Mouse (Mus musculus) erythroblast, adult 5-6 weeks (primary cell): ENCODE results near the gene Ltb4r1. TPM values are rescaled to one million over a fixed set of nuclear protein-coding genes. Genes with fewer than 3 reads are reported as not detected.

ENCODE experiments used
- ATAC-seq: replicated peaks from 2 replicates; pipeline ENCODE4 v1.8.0; 2016; ENCODE audit warnings: moderate number of reproducible peaks, mild to moderate bottlenecking, moderate TSS enrichment, inconsistent platforms; ENCODE audit not compliant: poor library complexity, low FRiP score, severe bottlenecking
- total RNA-seq, 2 experiments: library from RNA; stranded (forward) in 1 of 2; stranded (reverse) in 1 of 2; fragments of 150-400 nt in 1 of 2; fragments of 200-764, 138-1000 nt in 1 of 2; gene quantifications; 2 replicates each; pipeline versions ENCODE4 v1.2.3 to v1.2.4; 2015 to 2017; ENCODE audit warnings: low replicate concordance in 2 of 2

Gene Ltb4r1
- total RNA-seq, 2 experiments from 2014 or later, result 6.3 to 21.8 TPM

- ATAC-seq, result no peak
Observed at GRCm38 (mm10) chr14:55782361-55782960, 16.7 kb downstream of the Ltb4r1 start.

GRCm38 (mm10) chr14:55783171-55783957 lies 17.6 kb downstream of the Ltb4r1 start:
- ATAC-seq, result no peak

GRCm38 (mm10) chr14:55783958-55784235 lies 18.1 kb downstream of the Ltb4r1 start, which contains the start of gene Adcy4:
Adcy4 (minus strand) TSS chr14:55784095.
- ATAC-seq, result no peak

- no peak for ATAC-seq
Observed at GRCm38 (mm10) chr14:55785195-55785594, 19.4 kb downstream of the Ltb4r1 start.

- ATAC-seq, result no peak
Observed at GRCm38 (mm10) chr14:55787731-55788130, 22.0 kb downstream of the Ltb4r1 start.

GRCm38 (mm10) chr14:55788256-55789050 lies 22.7 kb downstream of the Ltb4r1 start, which contains the start of gene Ripk3:
Ripk3 (minus strand) TSS chr14:55788865.
- ATAC-seq, result no peak; the same call in 1 of the 2 replicates

- no peak for ATAC-seq
Observed at GRCm38 (mm10) chr14:55793461-55793860, 27.7 kb downstream of the Ltb4r1 start.

GRCm38 (mm10) chr14:55793946-55794345 lies 28.2 kb downstream of the Ltb4r1 start:
- no peak for ATAC-seq

- ATAC-seq, result no peak
Observed at GRCm38 (mm10) chr14:55795380-55796163, 29.8 kb downstream of the Ltb4r1 start.

GRCm38 (mm10) chr14:55814885-55815284 lies 49.1 kb downstream of the Ltb4r1 start:
- no peak for ATAC-seq

- ATAC-seq, result no peak
Observed at GRCm38 (mm10) chr14:55815310-55815751, 49.6 kb downstream of the Ltb4r1 start.

Other genes with a start within 250 kb of the Ltb4r1 start
Only the 30 nearest of the 34 such genes appear.
- not detected in 2 replicates for gene Fitm1, start 190.3 kb upstream of the Ltb4r1 start, total RNA-seq (2015; ENCODE audit: low replicate concordance)
- not detected in 2 replicates for gene Fitm1, start 190.3 kb upstream of the Ltb4r1 start, total RNA-seq (2017; ENCODE audit: low replicate concordance)
- gene Psme1, start 187.8 kb upstream of the Ltb4r1 start, total RNA-seq (2015; ENCODE audit: low replicate concordance), result 271 and 301 TPM in 2 replicates
- gene Psme1, start 187.8 kb upstream of the Ltb4r1 start, total RNA-seq (2017; ENCODE audit: low replicate concordance), result 107 and 147 TPM in 2 replicates
- 10.9 TPM in 1 of 2 replicates, not detected in the other for gene Emc9, start 180.7 kb upstream of the Ltb4r1 start, total RNA-seq (2015; ENCODE audit: low replicate concordance)
- 2.6 and 3.6 TPM in 2 replicates for gene Emc9, start 180.7 kb upstream of the Ltb4r1 start, total RNA-seq (2017; ENCODE audit: low replicate concordance)
- 74.0 and 102 TPM in 2 replicates for gene Psme2, start 174.8 kb upstream of the Ltb4r1 start, total RNA-seq (2015; ENCODE audit: low replicate concordance)
- gene Psme2, start 174.8 kb upstream of the Ltb4r1 start, total RNA-seq (2017; ENCODE audit: low replicate concordance), result 83.1 and 86.1 TPM in 2 replicates
- gene Rnf31, start 174.3 kb upstream of the Ltb4r1 start, total RNA-seq (2015; ENCODE audit: low replicate concordance), result 6.5 and 9.4 TPM in 2 replicates
- 7.1 and 8.9 TPM in 2 replicates for gene Rnf31, start 174.3 kb upstream of the Ltb4r1 start, total RNA-seq (2017; ENCODE audit: low replicate concordance)
- 65.1 and 69.8 TPM in 2 replicates for gene Irf9, start 162.4 kb upstream of the Ltb4r1 start, total RNA-seq (2015; ENCODE audit: low replicate concordance)
- gene Irf9, start 162.4 kb upstream of the Ltb4r1 start, total RNA-seq (2017; ENCODE audit: low replicate concordance), result 104 and 106 TPM in 2 replicates
- 1.7 TPM in 1 of 2 replicates, not detected in the other for gene Rec8, start 147.9 kb upstream of the Ltb4r1 start, total RNA-seq (2015; ENCODE audit: low replicate concordance)
- 0.84 and 2.2 TPM in 2 replicates for gene Rec8, start 147.9 kb upstream of the Ltb4r1 start, total RNA-seq (2017; ENCODE audit: low replicate concordance)
- 3.7 and 29.7 TPM in 2 replicates for gene Ipo4, start 130.0 kb upstream of the Ltb4r1 start, total RNA-seq (2015; ENCODE audit: low replicate concordance)
- gene Ipo4, start 130.0 kb upstream of the Ltb4r1 start, total RNA-seq (2017; ENCODE audit: low replicate concordance), result 7.0 and 13.8 TPM in 2 replicates
- 0.96 and 5.4 TPM in 2 replicates for gene Gm49378, start 128.1 kb upstream of the Ltb4r1 start, total RNA-seq (2015; ENCODE audit: low replicate concordance)
- 5.4 TPM in 1 of 2 replicates, not detected in the other for gene Gm49378, start 128.1 kb upstream of the Ltb4r1 start, total RNA-seq (2017; ENCODE audit: low replicate concordance)
- gene Tm9sf1, start 122.2 kb upstream of the Ltb4r1 start, total RNA-seq (2015; ENCODE audit: low replicate concordance), result 9.6 and 14.2 TPM in 2 replicates
- 12.0 and 20.5 TPM in 2 replicates for gene Tm9sf1, start 122.2 kb upstream of the Ltb4r1 start, total RNA-seq (2017; ENCODE audit: low replicate concordance)
- 0.84 TPM in 1 of 2 replicates, not detected in the other for gene Tssk4, start 115.8 kb upstream of the Ltb4r1 start, total RNA-seq (2015; ENCODE audit: low replicate concordance)
- gene Tssk4, start 115.8 kb upstream of the Ltb4r1 start, total RNA-seq (2017; ENCODE audit: low replicate concordance), result 0.28 and 0.68 TPM in 2 replicates
- 4.6 and 10.4 TPM in 2 replicates for gene Mdp1, start 105.5 kb upstream of the Ltb4r1 start, total RNA-seq (2015; ENCODE audit: low replicate concordance)
- gene Mdp1, start 105.5 kb upstream of the Ltb4r1 start, total RNA-seq (2017; ENCODE audit: low replicate concordance), result 7.1 and 8.4 TPM in 2 replicates
- gene Gmpr2, start 94.0 kb upstream of the Ltb4r1 start, total RNA-seq (2015; ENCODE audit: low replicate concordance), result 1.5 and 2.7 TPM in 2 replicates
- gene Gmpr2, start 94.0 kb upstream of the Ltb4r1 start, total RNA-seq (2017; ENCODE audit: low replicate concordance), result 6.9 and 8.5 TPM in 2 replicates
- gene Nedd8, start 93.8 kb upstream of the Ltb4r1 start, total RNA-seq (2015; ENCODE audit: low replicate concordance), result 89.5 and 91.3 TPM in 2 replicates
- gene Nedd8, start 93.8 kb upstream of the Ltb4r1 start, total RNA-seq (2017; ENCODE audit: low replicate concordance), result 66.5 and 67.1 TPM in 2 replicates
- 7.7 and 10.2 TPM in 2 replicates for gene Tinf2, start 84.1 kb upstream of the Ltb4r1 start, total RNA-seq (2015; ENCODE audit: low replicate concordance)
- 12.9 and 13.1 TPM in 2 replicates for gene Tinf2, start 84.1 kb upstream of the Ltb4r1 start, total RNA-seq (2017; ENCODE audit: low replicate concordance)
- 0.96 TPM in 1 of 2 replicates, not detected in the other for gene Tgm1, start 52.0 kb upstream of the Ltb4r1 start, total RNA-seq (2015; ENCODE audit: low replicate concordance)
- 0.14 and 0.85 TPM in 2 replicates for gene Tgm1, start 52.0 kb upstream of the Ltb4r1 start, total RNA-seq (2017; ENCODE audit: low replicate concordance)
- gene Rabggta, start 43.7 kb upstream of the Ltb4r1 start, total RNA-seq (2015; ENCODE audit: low replicate concordance), result 2.3 and 5.4 TPM in 2 replicates
- 2.1 and 2.2 TPM in 2 replicates for gene Rabggta, start 43.7 kb upstream of the Ltb4r1 start, total RNA-seq (2017; ENCODE audit: low replicate concordance)
- gene Dhrs1, start 20.3 kb upstream of the Ltb4r1 start, total RNA-seq (2015; ENCODE audit: low replicate concordance), result 22.4 and 27.1 TPM in 2 replicates
- 3.9 and 14.9 TPM in 2 replicates for gene Dhrs1, start 20.3 kb upstream of the Ltb4r1 start, total RNA-seq (2017; ENCODE audit: low replicate concordance)
- gene Nop9, start 20.3 kb upstream of the Ltb4r1 start, total RNA-seq (2015; ENCODE audit: low replicate concordance), result 6.5 and 11.3 TPM in 2 replicates
- gene Nop9, start 20.3 kb upstream of the Ltb4r1 start, total RNA-seq (2017; ENCODE audit: low replicate concordance), result 3.7 and 3.9 TPM in 2 replicates
- gene Cideb, start 7.5 kb upstream of the Ltb4r1 start, total RNA-seq (2015; ENCODE audit: low replicate concordance), result 2.1 TPM in 1 of 2 replicates, not detected in the other
- gene Cideb, start 7.5 kb upstream of the Ltb4r1 start, total RNA-seq (2017; ENCODE audit: low replicate concordance), result 0.94 TPM in 1 of 2 replicates, not detected in the other
- gene Ltb4r2, start 4.5 kb upstream of the Ltb4r1 start, total RNA-seq (2015; ENCODE audit: low replicate concordance), result not detected in 2 replicates
- 0.14 TPM in 1 of 2 replicates, not detected in the other for gene Ltb4r2, start 4.5 kb upstream of the Ltb4r1 start, total RNA-seq (2017; ENCODE audit: low replicate concordance)
- not detected in 2 replicates for gene Adcy4, start 18.1 kb downstream of the Ltb4r1 start, total RNA-seq (2015; ENCODE audit: low replicate concordance)
- not detected in 2 replicates for gene Adcy4, start 18.1 kb downstream of the Ltb4r1 start, total RNA-seq (2017; ENCODE audit: low replicate concordance)
- gene Ripk3, start 22.9 kb downstream of the Ltb4r1 start, total RNA-seq (2015; ENCODE audit: low replicate concordance), result 17.1 and 22.6 TPM in 2 replicates
- 6.7 and 7.2 TPM in 2 replicates for gene Ripk3, start 22.9 kb downstream of the Ltb4r1 start, total RNA-seq (2017; ENCODE audit: low replicate concordance)
- gene Nfatc4, start 57.2 kb downstream of the Ltb4r1 start, total RNA-seq (2015; ENCODE audit: low replicate concordance), result not detected in 2 replicates
- not detected in 2 replicates for gene Nfatc4, start 57.2 kb downstream of the Ltb4r1 start, total RNA-seq (2017; ENCODE audit: low replicate concordance)
- gene Nynrin, start 88.0 kb downstream of the Ltb4r1 start, total RNA-seq (2015; ENCODE audit: low replicate concordance), result 0.38 and 0.84 TPM in 2 replicates
- 0.42 and 0.77 TPM in 2 replicates for gene Nynrin, start 88.0 kb downstream of the Ltb4r1 start, total RNA-seq (2017; ENCODE audit: low replicate concordance)
- gene Cbln3, start 118.4 kb downstream of the Ltb4r1 start, total RNA-seq (2015; ENCODE audit: low replicate concordance), result not detected in 2 replicates
- 0.14 TPM in 1 of 2 replicates, not detected in the other for gene Cbln3, start 118.4 kb downstream of the Ltb4r1 start, total RNA-seq (2017; ENCODE audit: low replicate concordance)
- 30.7 and 36.4 TPM in 2 replicates for gene Khnyn, start 119.0 kb downstream of the Ltb4r1 start, total RNA-seq (2015; ENCODE audit: low replicate concordance)
- 122 and 126 TPM in 2 replicates for gene Khnyn, start 119.0 kb downstream of the Ltb4r1 start, total RNA-seq (2017; ENCODE audit: low replicate concordance)
- 1.3 TPM in 2 replicates for gene Sdr39u1, start 134.3 kb downstream of the Ltb4r1 start, total RNA-seq (2015; ENCODE audit: low replicate concordance)
- gene Sdr39u1, start 134.3 kb downstream of the Ltb4r1 start, total RNA-seq (2017; ENCODE audit: low replicate concordance), result 3.5 and 10.6 TPM in 2 replicates
- gene Cma1, start 178.7 kb downstream of the Ltb4r1 start, total RNA-seq (2015; ENCODE audit: low replicate concordance), result not detected in 2 replicates
- gene Cma1, start 178.7 kb downstream of the Ltb4r1 start, total RNA-seq (2017; ENCODE audit: low replicate concordance), result not detected in 2 replicates
- gene Cma2, start 185.0 kb downstream of the Ltb4r1 start, total RNA-seq (2015; ENCODE audit: low replicate concordance), result not detected in 2 replicates
- not detected in 2 replicates for gene Cma2, start 185.0 kb downstream of the Ltb4r1 start, total RNA-seq (2017; ENCODE audit: low replicate concordance)